Mouse (Mus musculus) cerebellum, adult 18-20 months (tissue): ENCODE data around the gene Olfr1350.
"Not testable (repeated sequence)": the region's sequence is repeated elsewhere in the genome, so short reads cannot be mapped to it uniquely, and the experiment has no call there.

Source experiments
- DNase-seq, 2 experiments: peaks; one replicate each; pipeline ENCODE4 v3.0.0; 2021

The Olfr1350 gene

DNA sequence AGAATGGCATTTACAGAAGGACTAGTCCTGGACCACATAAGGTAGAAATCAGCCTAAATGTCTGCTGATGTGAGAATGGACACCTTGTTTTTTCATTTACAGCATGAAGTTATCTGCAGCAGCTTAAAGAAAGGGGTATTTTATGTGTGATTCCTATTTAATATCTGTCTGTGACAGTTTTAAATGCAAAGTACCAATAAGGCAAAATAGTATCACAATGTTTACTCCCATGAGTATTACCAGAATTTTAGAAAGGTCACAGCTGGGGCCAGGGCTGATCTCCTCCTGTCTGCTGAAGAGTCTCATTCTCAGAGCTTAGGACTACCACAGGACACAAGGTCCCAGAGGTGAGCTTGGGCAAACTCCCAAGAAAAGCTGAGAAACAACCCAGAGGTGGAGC lies at the start of gene Olfr1350:
Gene Olfr1350 (plus strand): TSS at position 301 of the 400 bp plus-strand sequence.
- DNase-seq = no peak

DNA sequence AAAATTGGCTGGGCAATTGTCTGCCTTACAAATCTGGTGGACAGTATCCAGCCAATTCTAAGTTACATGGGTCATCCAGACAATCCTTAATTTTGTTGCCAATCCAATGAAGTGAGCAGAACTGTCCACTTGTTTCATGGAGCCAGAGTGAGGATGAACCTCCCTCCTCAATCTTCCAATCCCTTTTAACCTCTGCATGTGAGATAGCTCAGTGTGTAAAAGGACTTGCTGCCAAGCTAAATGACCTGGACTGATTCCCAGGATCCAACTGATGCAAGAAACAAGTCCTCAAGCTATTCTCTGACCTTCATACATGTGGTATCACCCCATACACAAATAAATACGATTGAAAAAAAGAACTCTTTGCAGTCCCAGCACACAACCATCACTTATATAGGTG lies 43.0 kb upstream of the Olfr1350 start:
- DNase-seq = no peak

DNA sequence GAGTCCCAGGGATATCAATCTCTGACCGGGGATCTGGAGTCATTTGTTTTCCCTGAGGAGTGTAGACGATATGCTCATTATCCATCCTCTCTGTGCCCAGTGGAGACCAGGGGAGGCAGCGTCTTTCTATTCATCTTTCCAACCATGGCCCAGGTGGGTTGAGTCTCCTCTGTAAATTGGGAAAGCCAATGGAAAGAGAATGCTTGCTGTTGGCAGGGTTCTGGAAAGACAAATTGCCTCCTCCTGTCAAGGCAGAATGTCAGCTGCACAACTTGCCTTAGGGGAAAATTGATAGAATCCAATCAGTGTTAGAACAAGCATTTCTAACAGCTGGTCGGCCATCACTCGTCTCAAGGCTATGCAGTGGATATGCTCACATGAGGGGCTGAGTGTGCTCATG lies 41.8 kb upstream of the Olfr1350 start, which contains the start of gene Olfr1349:
Gene Olfr1349 (minus strand): TSS at position 101 of the 400 bp plus-strand sequence.
- DNase-seq = no peak

DNA sequence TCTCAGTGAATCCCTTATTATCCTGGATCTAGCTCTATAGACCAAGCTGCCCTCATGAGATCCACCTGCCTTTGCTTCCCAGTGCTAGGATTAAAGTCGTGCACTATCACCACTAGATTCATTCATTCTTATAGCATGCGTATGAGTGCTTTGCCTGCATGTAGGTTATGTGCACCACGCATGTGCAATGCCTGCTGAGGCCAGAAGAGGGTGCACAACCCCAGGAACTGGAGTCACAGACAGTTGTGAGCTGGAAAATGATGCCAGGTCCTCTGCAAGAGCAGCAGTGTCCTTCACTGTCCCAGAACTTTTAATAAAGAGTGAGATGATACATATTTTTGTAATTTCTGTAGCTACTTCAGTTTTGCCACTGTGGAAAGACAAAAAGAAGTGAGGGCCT lies 39.6 kb upstream of the Olfr1350 start:
- no peak for DNase-seq

DNA sequence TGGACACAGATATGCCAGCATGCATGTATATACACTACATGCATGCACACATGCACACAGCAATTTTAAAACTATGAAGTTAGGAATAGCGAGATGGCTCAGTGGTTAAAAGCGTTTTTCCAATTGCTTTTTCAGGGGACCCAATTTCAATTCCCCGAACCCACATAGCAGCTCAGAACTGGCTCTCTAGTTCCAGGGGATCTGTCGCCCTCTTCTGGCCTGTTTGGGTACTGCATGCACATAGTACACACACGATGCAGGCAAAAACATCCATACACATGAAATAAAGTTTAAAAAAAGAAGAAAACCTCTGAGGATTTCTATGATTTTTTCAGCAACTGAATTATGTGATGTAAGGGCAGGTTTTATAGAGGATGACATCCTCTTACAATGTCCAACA lies 38.5 kb upstream of the Olfr1350 start:
- no peak for DNase-seq

- DNase-seq = no peak
Measured at GRCm38 (mm10) chr7:6586096-6586759, 21.6 kb downstream of the Olfr1350 start.

GRCm38 (mm10) chr7:6588766-6589165 lies 24.1 kb downstream of the Olfr1350 start:
- not testable (repeated sequence) for DNase-seq

DNA sequence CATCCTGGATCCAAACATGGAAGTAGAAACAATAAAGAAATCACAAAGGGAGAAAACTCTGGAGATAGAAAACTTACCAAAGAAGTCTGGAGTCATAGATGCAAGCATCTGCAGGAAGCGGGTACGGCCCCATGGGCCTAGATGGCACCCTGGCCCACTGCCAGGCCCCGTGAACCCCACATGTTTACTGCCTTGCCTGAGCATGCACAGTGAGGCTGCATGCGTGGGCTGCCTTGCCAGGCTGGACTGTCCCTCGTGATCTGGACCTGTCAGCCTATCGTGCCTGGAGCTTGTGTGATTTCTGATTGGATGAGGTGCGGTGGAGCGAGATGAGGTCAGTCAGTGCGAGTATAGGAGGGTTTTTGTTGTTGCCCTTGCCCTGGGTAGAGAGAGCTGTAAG lies 38.7 kb downstream of the Olfr1350 start:
- no peak for DNase-seq
